Mouse (Mus musculus) layer of hippocampus, adult 11-12 months (tissue): Measurements from ENCODE around the gene Mta1.

Source experiments
- DNase-seq: peaks from one replicate; pipeline ENCODE4 v3.0.0; 2022; ENCODE audit warnings: low spot score

Mta1 gene

GRCm38 (mm10) chr12:113149341-113149740 lies 51.3 kb downstream of the Mta1 start:
- no peak for DNase-seq

DNA sequence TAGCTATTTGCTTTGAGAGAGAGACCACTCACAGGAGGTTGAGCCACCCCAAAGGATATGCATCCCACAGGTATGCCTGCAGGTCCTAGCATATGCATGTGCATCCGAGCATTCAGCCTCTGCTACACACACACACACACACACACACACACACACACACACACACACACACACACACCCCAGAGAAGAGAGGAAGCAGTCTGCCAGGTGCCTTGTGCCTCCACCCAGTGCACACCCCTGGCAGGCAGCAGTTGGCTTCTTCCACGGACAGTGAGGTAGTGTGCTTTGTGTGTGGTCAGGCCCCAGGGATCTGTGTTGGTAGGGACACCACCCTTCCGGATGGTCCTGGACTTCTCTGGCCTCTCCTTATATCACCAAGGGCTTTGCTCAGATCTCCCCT lies 51.8 kb downstream of the Mta1 start:
- DNase-seq: no peak

DNA sequence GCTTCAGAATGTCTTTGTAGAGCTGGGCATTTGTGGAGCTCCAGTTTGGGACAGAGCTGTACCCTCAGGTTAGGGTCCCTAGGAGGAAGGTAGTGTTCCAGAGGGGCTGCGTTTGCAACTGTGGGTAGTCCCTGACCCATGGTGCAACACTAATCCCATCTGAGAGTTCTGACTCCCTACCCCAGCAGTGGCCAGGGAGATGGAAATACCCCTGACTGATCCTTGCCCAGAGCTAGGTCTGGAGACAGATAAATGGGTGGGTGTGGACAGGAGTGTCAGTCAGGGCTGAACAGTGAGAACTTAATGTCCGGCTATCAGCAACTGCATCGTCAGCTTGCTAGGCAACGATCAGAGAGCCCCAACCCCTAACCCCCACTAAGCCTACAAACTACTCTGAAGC lies 52.5 kb downstream of the Mta1 start:
- no peak for DNase-seq

- no peak for DNase-seq
These were observed 53.0 kb downstream of the Mta1 start for GRCm38 (mm10) chr12:113151046-113151445.

- DNase-seq: no peak
These were observed 53.7 kb downstream of the Mta1 start for GRCm38 (mm10) chr12:113151661-113152271.

DNA sequence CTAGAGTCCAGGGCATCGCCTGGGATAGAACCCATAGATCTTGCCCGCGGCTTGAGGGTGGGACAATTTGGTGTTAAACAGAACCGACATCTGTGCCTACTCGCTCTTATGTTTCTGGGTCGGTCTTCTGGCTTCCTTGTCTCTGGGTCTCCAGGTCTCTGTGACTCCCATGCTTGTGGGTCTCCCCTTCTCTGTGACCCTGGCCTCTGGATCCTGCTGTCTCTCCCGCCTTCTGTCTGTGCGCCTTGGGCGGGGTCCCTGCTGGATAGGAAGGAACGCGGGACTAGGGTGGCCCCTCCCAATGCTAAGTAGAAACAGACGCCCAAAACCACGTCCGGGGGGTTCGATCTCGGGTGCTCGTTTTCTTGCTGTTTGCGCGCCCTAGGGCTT lies 54.2 kb downstream of the Mta1 start:
- no peak for DNase-seq

DNA sequence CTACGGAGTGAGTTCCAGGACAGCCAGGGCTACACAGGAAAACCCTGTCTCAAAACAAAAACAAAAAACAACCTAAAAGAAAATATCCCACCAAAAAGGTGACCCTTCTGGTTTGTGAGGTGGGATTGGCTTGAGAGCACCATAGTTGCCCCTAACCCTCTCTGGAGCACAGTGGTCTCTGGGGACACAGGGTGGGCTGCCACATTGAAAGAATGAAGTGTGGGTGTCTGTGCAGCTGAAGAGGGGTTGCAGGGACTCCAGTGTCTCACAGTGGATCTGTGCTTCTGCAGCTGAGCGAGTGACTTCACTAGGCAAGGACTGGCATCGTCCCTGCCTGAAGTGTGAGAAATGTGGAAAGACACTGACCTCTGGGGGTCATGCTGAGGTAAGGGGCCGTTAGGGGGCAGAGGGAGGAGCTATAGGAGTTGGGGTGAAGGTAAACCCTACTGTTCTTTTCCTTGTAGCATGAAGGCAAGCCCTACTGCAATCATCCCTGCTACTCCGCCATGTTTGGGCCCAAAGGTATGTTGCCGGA lies 55.0 kb downstream of the Mta1 start:
- peak; percentile 3 for DNase-seq

DNA sequence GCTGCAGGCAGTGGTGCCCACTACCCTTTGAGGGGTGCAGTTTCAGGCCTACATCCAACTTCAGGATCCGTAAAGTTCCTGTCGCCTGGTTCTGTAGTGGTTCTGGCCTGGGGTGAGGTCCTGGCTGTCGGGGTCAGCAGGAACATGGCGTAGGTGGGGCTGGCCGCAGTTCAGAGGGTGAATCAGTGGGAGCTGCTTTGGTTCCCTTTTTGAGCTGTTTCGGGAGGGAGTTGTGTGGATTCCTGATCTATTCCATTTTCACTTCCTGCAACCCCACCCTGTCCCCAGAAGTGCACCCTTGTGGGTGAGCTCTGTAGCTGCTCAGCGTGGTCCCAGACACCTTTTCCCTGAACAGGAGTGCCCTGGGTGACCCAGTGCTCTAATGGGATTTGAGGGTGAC lies 55.9 kb downstream of the Mta1 start:
- DNase-seq: peak; percentile 21

DNA sequence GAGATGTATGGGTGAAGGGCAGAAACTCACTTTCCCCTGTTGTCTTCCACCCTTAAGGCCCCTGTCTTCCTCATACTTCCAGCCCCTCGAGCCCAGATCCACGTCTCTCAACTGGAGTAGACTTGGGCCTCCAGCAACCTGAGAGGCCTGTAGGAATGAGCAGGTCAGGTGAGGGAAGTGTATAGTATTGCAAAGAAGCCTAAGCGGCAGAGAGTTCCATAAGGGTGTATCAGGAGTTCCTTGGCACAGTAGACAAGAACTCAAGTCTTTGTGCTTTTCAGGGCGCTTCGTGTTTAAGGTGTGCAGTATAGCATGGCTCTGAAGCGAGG lies 56.6 kb downstream of the Mta1 start:
- DNase-seq: no peak

DNA sequence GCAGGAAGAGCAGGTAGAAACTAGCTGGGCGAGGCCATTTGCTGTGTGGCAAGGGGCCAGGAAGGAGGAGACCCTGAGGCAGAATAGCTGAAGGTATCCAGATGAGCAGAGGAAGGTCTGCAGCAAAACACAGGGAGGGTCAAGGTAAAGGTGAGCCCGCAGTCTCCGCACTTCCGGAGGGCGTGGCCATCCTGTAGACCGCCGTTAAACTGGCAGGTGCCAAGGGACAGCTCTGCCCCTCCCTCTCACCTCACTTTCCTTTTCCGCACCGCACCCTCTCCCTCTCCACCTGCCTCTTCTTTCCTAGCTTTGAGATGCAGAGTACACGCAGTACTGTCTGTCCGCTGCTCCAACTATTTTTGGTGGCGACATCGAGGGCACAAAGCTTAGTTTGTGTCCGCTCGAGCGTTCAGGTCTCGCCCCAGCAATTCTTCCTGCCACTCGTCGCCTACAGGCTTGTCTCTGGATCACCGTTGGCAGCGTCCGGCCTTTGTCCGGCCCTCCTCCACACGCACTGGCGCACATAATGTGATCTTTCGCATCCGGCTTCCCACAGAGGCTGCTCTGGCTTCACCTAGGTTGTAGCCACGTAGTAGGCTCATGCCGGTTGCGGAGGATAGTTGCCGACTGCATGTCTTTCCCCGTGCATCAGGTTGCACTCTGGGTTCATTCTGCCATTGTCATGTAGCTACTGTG lies 57.1 kb downstream of the Mta1 start:
- DNase-seq: no peak

DNA sequence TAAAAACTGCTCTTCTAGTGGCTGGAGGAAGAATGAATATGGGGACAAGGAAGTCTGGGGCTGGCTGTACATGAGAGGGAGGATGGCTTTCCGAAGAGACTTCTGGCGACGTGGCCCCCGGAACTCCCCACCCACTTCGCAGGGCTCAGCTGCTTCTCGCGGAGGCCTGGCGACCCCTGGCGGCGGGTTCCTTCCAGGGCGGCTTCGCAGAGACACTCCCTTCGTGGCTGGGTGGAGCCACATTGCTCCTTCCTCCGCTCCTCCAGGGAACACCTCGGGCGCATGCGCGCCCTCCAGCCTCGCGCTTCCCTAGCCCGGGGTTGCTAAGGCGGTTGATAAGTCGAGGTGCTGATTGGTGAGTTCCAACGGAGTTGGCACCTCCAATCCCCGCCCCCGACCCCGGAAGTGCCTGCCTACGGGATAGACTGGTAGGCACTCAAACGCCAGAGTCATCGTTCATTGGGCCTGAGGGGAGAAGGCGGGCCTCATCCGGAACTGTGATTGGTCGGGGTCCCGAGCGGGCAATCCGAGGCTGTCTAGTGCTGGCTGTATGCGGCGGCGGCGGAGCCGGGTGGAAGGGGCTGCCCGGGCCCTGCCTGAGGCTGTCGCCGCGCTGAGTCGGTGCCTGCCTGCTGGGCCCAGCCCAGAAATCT lies 57.9 kb downstream of the Mta1 start, which contains the start of gene Tedc1:
Tedc1 (plus strand) TSS at position 535 of the 653 bp plus-strand sequence.
- peak; percentile 99 for DNase-seq

- no peak for DNase-seq
These were observed 58.5 kb downstream of the Mta1 start for GRCm38 (mm10) chr12:113156540-113156929.

DNA sequence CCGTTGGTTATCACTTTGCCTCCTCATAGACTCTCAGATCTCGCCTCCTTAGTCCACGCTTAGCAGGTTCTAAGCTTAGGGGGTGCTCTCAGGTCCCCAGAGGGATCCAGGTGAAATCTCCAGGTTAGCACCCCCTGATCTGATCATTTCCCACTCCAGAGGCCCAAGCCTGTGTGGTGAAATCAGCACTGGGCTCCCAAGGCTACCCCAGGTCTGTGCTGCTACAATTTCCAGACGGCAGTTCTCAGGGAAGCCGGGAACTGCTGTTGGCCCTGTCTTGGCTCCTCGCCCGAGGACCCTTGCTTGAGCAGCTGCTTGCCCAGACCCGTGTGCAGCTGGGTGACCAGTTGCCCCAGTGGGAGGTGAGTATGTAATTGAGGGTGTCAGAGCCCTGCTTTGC lies 58.9 kb downstream of the Mta1 start:
- DNase-seq: no peak

DNA sequence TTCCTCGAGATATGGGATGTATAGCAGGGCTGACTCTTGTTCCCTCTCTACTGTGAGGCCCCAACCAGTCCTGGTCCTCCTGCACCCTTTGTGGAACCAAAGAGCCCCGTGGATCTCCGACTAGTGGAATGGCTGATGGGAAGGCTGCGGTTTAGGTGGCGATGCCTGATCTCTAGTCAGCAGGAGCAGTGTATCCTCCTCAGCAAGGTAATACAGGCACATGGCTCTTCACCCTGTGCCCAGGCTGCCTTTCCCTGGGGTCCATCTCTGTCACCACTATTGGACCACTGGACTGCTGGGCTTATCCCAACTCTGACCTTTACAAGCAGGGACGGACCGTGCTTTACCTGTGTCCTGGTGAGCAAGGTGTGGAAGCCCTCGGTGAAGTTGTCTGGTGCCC lies 59.4 kb downstream of the Mta1 start:
- DNase-seq: no peak

DNA sequence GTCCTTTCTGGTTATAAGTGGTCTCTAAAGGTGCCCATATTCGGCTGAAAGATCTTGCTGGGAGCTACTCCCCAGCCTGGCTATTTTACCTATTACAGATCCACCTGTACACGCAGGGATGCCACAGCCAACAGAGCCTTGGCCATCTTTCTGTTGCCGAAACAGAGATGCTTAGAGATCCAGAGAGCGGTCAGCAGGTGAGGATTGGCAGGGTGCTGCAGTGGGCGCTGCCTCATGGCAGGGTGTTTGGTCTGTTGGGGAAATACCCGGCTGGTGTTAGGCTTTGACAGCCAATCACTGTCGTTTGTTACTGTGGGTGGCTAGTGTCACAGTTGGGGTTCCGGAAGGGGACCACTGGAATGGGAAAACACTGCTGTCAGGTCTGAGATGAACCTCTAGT lies 59.9 kb downstream of the Mta1 start:
- DNase-seq: no peak

GRCm38 (mm10) chr12:113163561-113164006 lies 65.5 kb downstream of the Mta1 start:
- DNase-seq: peak; percentile 71

DNA sequence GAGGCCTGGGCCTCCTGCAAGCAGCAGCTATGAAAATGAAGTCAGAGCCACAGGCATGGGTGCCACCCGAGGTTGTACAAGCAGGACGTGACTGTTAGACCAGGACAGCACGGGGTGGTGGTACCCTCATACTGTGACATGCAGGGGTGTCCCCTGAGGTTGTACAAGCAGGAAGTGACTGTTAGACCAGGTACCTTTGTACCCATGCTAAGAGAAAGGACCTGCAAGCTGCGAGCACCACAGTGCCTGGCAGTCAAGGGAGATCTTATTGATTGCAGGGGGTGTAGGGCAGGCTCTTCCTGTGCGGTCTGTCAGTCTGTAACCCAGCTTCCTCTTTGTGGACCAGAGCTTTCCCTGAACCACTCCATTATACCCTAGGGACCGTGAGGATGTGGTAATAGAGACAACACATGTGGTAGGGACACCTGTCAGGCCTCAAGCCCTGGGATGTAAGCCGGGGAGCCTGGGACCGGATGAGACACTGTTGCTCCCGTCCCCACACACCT lies 70.0 kb downstream of the Mta1 start:
- no peak for DNase-seq

DNA sequence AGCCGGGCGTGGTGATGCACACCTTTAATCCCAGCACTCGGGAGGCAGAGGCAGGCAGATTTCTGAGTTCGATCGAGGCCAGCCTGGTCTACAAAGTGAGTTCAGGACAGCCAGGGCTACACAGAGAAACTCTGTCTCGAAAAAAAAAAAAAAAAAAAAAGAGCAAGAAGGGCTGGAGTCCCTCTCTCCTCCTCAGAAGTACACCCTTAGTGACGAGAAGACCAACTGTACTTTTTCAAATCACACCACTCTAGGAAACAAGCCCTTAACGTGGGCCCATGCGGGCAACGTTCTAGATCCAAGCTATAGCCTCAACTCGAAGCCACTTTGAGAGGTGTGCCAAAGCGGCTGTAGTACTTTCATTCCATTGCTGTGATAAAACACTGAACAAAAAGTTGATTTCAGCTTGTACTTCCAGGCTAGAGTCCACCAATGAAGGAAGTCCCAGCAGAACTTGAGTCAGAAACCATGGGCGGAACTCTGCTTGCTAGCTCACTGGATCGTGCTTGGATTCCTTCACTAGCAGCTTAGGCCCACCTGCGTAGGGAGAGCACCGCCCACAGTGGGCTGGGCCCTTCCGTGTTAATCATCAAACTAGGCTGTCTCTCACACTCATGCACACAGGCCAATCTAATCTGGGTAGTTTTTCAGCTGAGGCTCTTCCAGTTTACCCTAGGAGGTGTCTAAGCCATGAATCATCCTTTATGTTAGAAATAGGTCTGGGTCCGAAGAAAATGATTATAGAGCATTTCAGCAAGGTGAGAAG lies 79.1 kb downstream of the Mta1 start:
- DNase-seq: no peak

GRCm38 (mm10) chr12:113181020-113181419 lies 82.9 kb downstream of the Mta1 start:
- DNase-seq: no peak

DNA sequence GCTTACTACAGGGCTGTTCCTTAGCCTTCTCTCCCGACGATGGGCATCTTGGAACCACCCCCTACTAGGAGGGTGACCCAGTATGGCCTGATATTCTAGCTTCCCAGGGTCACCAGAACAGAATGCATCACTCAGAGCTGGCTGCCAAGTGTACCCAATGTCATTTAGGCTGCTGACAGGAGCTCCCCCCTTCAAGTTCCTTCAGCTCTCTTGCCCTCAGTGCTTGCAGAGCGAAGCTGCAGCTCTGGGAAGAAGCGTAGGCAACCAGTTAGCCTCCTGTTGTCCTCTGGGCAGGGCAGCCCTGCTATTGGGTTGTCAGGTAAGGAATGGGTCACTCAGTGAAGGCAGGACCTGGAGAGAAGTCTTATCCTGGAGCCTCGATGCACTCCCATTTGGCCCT lies 86.9 kb downstream of the Mta1 start:
- DNase-seq: no peak

DNA sequence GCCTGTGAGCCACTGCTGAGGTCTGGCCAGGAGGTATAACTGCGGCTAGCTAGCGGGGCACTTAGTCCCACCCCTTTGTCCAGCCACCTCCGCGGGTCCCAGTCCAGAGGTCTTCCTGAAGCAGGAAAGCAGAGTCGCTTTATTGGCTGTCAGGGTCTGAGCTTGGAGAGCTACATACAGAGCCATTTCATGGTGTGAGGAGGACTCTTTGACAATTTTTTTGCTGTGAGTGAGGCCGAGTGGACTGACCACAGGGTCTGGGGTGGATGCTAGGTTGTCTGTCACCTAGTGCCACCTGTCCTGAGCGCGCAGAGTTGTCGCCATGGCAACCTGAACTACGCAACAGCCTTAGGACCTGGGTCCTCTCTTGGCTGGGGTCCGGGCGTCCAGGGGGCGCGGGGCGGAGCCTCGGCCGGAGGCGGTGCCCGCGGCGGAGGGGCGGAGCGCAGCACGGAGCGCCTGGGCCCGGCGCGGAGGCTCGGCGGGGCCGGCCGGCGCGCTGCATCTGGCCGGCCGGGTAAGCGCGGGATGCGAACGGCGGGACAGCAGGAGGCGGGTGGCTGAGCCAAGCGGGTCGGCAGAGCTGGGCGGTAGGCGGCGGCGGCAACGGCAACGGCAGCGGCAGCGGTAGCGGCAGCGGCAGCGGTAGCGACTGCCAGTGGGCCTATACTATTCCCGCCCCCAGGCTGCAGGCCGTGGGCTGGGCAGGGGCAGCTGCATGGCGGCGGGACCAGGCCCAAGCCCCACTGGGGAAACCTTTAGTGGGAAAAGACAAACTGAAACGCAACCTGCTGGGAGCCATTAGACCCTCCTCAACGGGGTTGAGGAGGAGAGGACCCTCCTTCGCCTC lies 87.6 kb downstream of the Mta1 start, which contains the start of gene Tmem121:
Tmem121 (plus strand) TSS at position 489 of the 850 bp plus-strand sequence.
- DNase-seq: no peak
